Mouse (Mus musculus) small intestine, adult 2 months (tissue): ENCODE measurements at regions not wholly inside any gene's neighbourhood (a gene's known extent, or its start where the extent isn't known, plus 50 kb on each side); places are given as distances from the start of the nearest gene placed in this dataset.
A peak's percentile ranks its signal among the peaks of the same experiment; 100 is the strongest.

Source experiments
- H3K27ac ChIP-seq: fragments of 200-500 bp; 2 replicates; pipeline ENCODE4 v1.5.1; 2012; ENCODE audit warnings: low read depth, low read length, control low read depth, inconsistent platforms; ENCODE audit not compliant: insufficient read depth
- H3K27me3 ChIP-seq: fragments of 200-500 bp; 2 replicates; pipeline ENCODE4 v1.6.1; 2012; ENCODE audit warnings: mild to moderate bottlenecking, moderate library complexity, low read length, inconsistent platforms; ENCODE audit not compliant: control insufficient read depth, insufficient read depth
- H3K36me3 ChIP-seq: fragments of 200-500 bp; 2 replicates; pipeline ENCODE4 v1.6.1; 2012; ENCODE audit warnings: mild to moderate bottlenecking, low read length, control low read depth, inconsistent platforms; ENCODE audit not compliant: control insufficient read depth, insufficient read depth
- H3K4me1 ChIP-seq: fragments of 200-500 bp; 2 replicates; pipeline ENCODE4 v1.6.1; 2012; ENCODE audit warnings: low read length, inconsistent platforms, mixed read lengths; ENCODE audit not compliant: control insufficient read depth, insufficient read depth, insufficient read length
- H3K4me3 ChIP-seq: fragments of 200-500 bp; 2 replicates; pipeline ENCODE4 v1.5.1; 2012; ENCODE audit warnings: low read depth, mild to moderate bottlenecking, control low read depth, inconsistent platforms, low read length, moderate library complexity
- CTCF ChIP-seq: fragments of 200-500 bp; IDR thresholded peaks from 2 replicates; pipeline ENCODE4 v1.5.1; 2012; ENCODE audit warnings: low read depth, mild to moderate bottlenecking, control low read depth, inconsistent platforms, low read length, moderate library complexity, mixed read lengths; ENCODE audit not compliant: insufficient replicate concordance, insufficient read length; ENCODE audit errors: extremely low read depth
- POLR2A ChIP-seq: fragments of 200-500 bp; IDR thresholded peaks from 2 replicates; pipeline ENCODE4 v1.6.1; 2012; ENCODE audit warnings: low read depth, mild to moderate bottlenecking, control low read depth, inconsistent platforms, low read length, moderate library complexity
- WGBS: fragments of 180-500 bp; shearing (Covaris S2); methylation state at CpG from one replicate; pipeline ENCODE4 v1.1.7; 2018; 5-methylcytosine and 5-hydroxymethylcytosine counted together

DNA sequence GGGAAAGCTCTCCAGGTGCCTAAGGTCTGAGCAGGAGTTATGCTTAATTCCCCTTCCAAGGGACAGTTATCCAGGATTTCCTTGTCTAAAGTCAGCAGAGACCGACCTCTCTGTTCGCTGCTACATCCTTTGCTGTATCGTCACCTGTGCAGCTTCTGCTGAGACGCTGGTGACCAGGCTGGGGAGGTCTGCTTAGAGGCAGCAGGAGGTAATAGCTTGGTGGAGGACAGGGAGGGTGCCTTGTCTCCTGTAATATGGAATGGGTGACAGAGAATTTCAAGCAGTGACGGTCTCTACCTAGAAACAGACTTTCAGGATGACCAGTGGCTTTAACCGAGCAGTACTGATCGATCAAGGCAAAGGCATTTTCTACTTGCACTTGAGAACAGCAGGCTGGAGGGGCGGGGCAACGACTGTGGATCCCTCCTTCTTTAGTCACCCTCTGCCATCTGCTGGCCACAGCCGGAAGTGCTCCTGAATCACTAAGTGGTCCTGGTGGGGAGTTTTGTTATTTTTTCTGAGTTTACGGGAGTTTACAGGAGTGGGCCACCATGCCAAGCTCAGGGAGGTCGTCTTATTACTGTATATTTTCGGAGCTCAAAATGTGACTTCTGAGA is 50.7 kb upstream of the Smyd2 start:
- TF ChIP-seq CTCF: peak; percentile 91
- no peak for TF ChIP-seq POLR2A
- 8% methylated on average over 13 of the region's 13 CpGs for WGBS
- Histone ChIP-seq H3K27me3 (no peaks in the 10 kb centered on the region), H3K4me3 (no peak overlapping the region), H3K27ac (no peak overlapping the region), H3K4me1 (no peaks in the 10 kb centered on the region), H3K36me3 (no peaks in the 10 kb centered on the region)
